Mouse (Mus musculus) MEL (cell line): ENCODE results near the gene Zmat5. TPM values are rescaled to one million over a fixed set of nuclear protein-coding genes. Genes with fewer than 3 reads are reported as not detected.

Experiments
- DNase-seq: peaks from one replicate; pipeline ENCODE4 v3.0.0; 2011; ENCODE audit warnings: low read depth, low spot score
- H3K27ac ChIP-seq: 2 replicates; pipeline ENCODE4 v1.5.1; 2012; ENCODE audit warnings: low read depth, mild to moderate bottlenecking, control low read depth, low read length, moderate library complexity; ENCODE audit not compliant: control insufficient read depth
- H3K27me3 ChIP-seq, 2 experiments: fragments of 150-350 bp in 1 of 2; sonication (generic) in 1 of 2; 2 replicates each; pipeline ENCODE4 v1.6.1; 2012; ENCODE audit warnings: low read length in 2 of 2, mild to moderate bottlenecking in 2 of 2, improper control_type of control experiment in 1 of 2, moderate library complexity in 1 of 2; ENCODE audit not compliant: insufficient read depth in 2 of 2, control insufficient read depth in 1 of 2
- H3K36me3 ChIP-seq, 2 experiments: 2 replicates each; pipeline ENCODE4 v1.6.1; 2012 to 2014; ENCODE audit warnings: low read length in 2 of 2, improper control_type of control experiment in 1 of 2, inconsistent platforms in 1 of 2, mild to moderate bottlenecking in 1 of 2; ENCODE audit not compliant: insufficient read depth in 2 of 2, control insufficient read depth in 1 of 2
- H3K4me1 ChIP-seq, 2 experiments: fragments of 150-350 bp in 1 of 2; sonication (generic) in 1 of 2; 2 replicates each; pipeline ENCODE4 v1.6.1; 2012; ENCODE audit warnings: low read length in 2 of 2, improper control_type of control experiment in 1 of 2, mild to moderate bottlenecking in 1 of 2; ENCODE audit not compliant: insufficient read depth in 2 of 2, control insufficient read depth in 1 of 2
- H3K4me3 ChIP-seq, 2 experiments: fragments of 150-350 bp in 1 of 2; sonication (generic) in 1 of 2; 2 replicates each; pipeline ENCODE4 v1.5.1; 2012; ENCODE audit warnings: low read depth in 2 of 2, low read length in 2 of 2, mild to moderate bottlenecking in 2 of 2, moderate library complexity in 2 of 2, control low read depth in 1 of 2, improper control_type of control experiment in 1 of 2; ENCODE audit not compliant: control insufficient read depth in 1 of 2, insufficient read depth in 1 of 2
- H3K79me2 ChIP-seq: 2 replicates; pipeline ENCODE4 v1.6.1; 2012; ENCODE audit warnings: mild to moderate bottlenecking, low read length, moderate library complexity; ENCODE audit not compliant: control insufficient read depth, poor library complexity, insufficient read depth
- H3K9ac ChIP-seq: 2 replicates; pipeline ENCODE4 v1.6.1; 2012; ENCODE audit warnings: low read depth, mild to moderate bottlenecking, control low read depth, low read length, moderate library complexity; ENCODE audit not compliant: control insufficient read depth, poor library complexity, severe bottlenecking
- H3K9me3 ChIP-seq: fragments of 150-350 bp; sonication (generic); replicated peaks from 2 replicates; pipeline ENCODE4 v1.6.1; 2012; ENCODE audit warnings: mild to moderate bottlenecking, low read length, improper control_type of control experiment, moderate library complexity; ENCODE audit not compliant: insufficient read depth
- CHD1 ChIP-seq: IDR thresholded peaks from 2 replicates; pipeline ENCODE4 v1.6.1; 2012; ENCODE audit warnings: low read depth, mild to moderate bottlenecking, inconsistent platforms, low read length, improper control_type of control experiment
- CHD2 ChIP-seq: IDR thresholded peaks from 2 replicates; pipeline ENCODE4 v1.6.1; 2011; ENCODE audit warnings: low read length, improper control_type of control experiment
- CTCF ChIP-seq, 3 experiments: IDR thresholded peaks in 2 of 3; conservative IDR thresholded peaks in 1 of 3; 2 replicates each; pipeline ENCODE4 v1.5.1; 2011 to 2012; ENCODE audit warnings: low read length in 3 of 3, low read depth in 2 of 3, mild to moderate bottlenecking in 2 of 3, improper control_type of control experiment in 1 of 3, inconsistent platforms in 1 of 3, mixed read lengths in 1 of 3, moderate library complexity in 1 of 3; ENCODE audit not compliant: control insufficient read depth in 1 of 3, insufficient read depth in 1 of 3, poor library complexity in 1 of 3, severe bottlenecking in 1 of 3
- E2F4 ChIP-seq: IDR thresholded peaks from 2 replicates; pipeline ENCODE4 v1.6.1; 2011; ENCODE audit warnings: low read depth, low read length, improper control_type of control experiment, borderline replicate concordance
- ETS1 ChIP-seq: IDR thresholded peaks from 2 replicates; pipeline ENCODE4 v1.6.1; 2012; ENCODE audit warnings: low read depth, mild to moderate bottlenecking, inconsistent platforms, low read length, improper control_type of control experiment, moderate library complexity
- GABPA ChIP-seq: IDR thresholded peaks from 2 replicates; pipeline ENCODE4 v1.6.1; 2012; ENCODE audit warnings: low read depth, mild to moderate bottlenecking, inconsistent platforms, low read length, improper control_type of control experiment, moderate library complexity
- MAFK ChIP-seq: IDR thresholded peaks from 2 replicates; pipeline ENCODE4 v1.6.1; 2011; ENCODE audit warnings: low read depth, mild to moderate bottlenecking, low read length, improper control_type of control experiment, borderline replicate concordance
- MAZ ChIP-seq: IDR thresholded peaks from 2 replicates; pipeline ENCODE4 v1.6.1; 2012; ENCODE audit warnings: low read depth, mild to moderate bottlenecking, inconsistent platforms, low read length, improper control_type of control experiment
- MYB ChIP-seq: IDR thresholded peaks from 2 replicates; pipeline ENCODE4 v1.6.1; 2011; ENCODE audit warnings: mild to moderate bottlenecking, low read depth, low read length, improper control_type of control experiment
- NELFE ChIP-seq: IDR thresholded peaks from 2 replicates; pipeline ENCODE4 v1.6.1; 2011; ENCODE audit warnings: low read depth, low read length, improper control_type of control experiment
- NRF1 ChIP-seq: IDR thresholded peaks from 2 replicates; pipeline ENCODE4 v1.6.1; 2014; ENCODE audit warnings: low read depth, mild to moderate bottlenecking, inconsistent platforms, low read length, improper control_type of control experiment, moderate library complexity; ENCODE audit not compliant: poor library complexity, insufficient read depth, severe bottlenecking
- POLR2A ChIP-seq, 2 experiments: IDR thresholded peaks; 2 replicates each; pipeline ENCODE4 v1.6.1; 2011 to 2012; ENCODE audit warnings: low read length in 2 of 2, mild to moderate bottlenecking in 2 of 2, control low read depth in 1 of 2, improper control_type of control experiment in 1 of 2, low read depth in 1 of 2, moderate library complexity in 1 of 2; ENCODE audit not compliant: control insufficient read depth in 1 of 2, insufficient read depth in 1 of 2, poor library complexity in 1 of 2
- RAD21 ChIP-seq: IDR thresholded peaks from 2 replicates; pipeline ENCODE4 v1.6.1; 2011; ENCODE audit warnings: mild to moderate bottlenecking, low read depth, low read length, improper control_type of control experiment
- SIN3A ChIP-seq: IDR thresholded peaks from 2 replicates; pipeline ENCODE4 v1.6.1; 2012; ENCODE audit warnings: low read length, improper control_type of control experiment, inconsistent platforms
- TBP ChIP-seq: IDR thresholded peaks from 2 replicates; pipeline ENCODE4 v1.8.0; 2011; ENCODE audit warnings: low read depth, low read length, improper control_type of control experiment
- UBTF ChIP-seq: IDR thresholded peaks from 2 replicates; pipeline ENCODE4 v1.6.1; 2012; ENCODE audit warnings: low read depth, mild to moderate bottlenecking, inconsistent platforms, low read length, improper control_type of control experiment, moderate library complexity, borderline replicate concordance; ENCODE audit not compliant: insufficient read depth
- USF1 ChIP-seq: IDR thresholded peaks from 2 replicates; pipeline ENCODE4 v1.6.1; 2014; ENCODE audit warnings: low read depth, mild to moderate bottlenecking, inconsistent platforms, low read length, improper control_type of control experiment, moderate library complexity
- ZC3H11A ChIP-seq: IDR thresholded peaks from 2 replicates; pipeline ENCODE4 v1.6.1; 2012; ENCODE audit warnings: low read depth, mild to moderate bottlenecking, inconsistent platforms, low read length, improper control_type of control experiment
- ZMIZ1 ChIP-seq: IDR thresholded peaks from 2 replicates; pipeline ENCODE4 v1.6.1; 2012; ENCODE audit warnings: low read depth, mild to moderate bottlenecking, inconsistent platforms, low read length, improper control_type of control experiment, moderate library complexity
- ZNF384 ChIP-seq: IDR thresholded peaks from 2 replicates; pipeline ENCODE4 v1.6.1; 2012; ENCODE audit warnings: low read depth, mild to moderate bottlenecking, inconsistent platforms, low read length, improper control_type of control experiment
- polyA plus RNA-seq, 2 experiments: library from polyadenylated mRNA; stranded (reverse) in 1 of 2; unstranded in 1 of 2; fragments of >175 nt in 1 of 2; fragments of >200 nt in 1 of 2; gene quantifications; 2 replicates each; pipeline versions ENCODE4 v1.2.1 to v1.2.4; 2012; ENCODE audit warnings: low replicate concordance in 2 of 2, low read depth in 1 of 2; ENCODE audit not compliant: insufficient read length in 2 of 2, insufficient read depth in 1 of 2, missing spikeins in 1 of 2
- total RNA-seq: library from RNA; depleted of rRNA; stranded (reverse); fragments of 300-350 nt; gene quantifications from 2 replicates; pipeline ENCODE4 v1.2.3, GENCODE M21; 2012

Gene Zmat5
- total and polyA plus RNA-seq, 3 experiments, result 36.9 to 39.3 TPM; not detected in 1

GRCm38 (mm10) chr11:4690353-4690752 lies 14.1 kb upstream of the Zmat5 start:
- H3K79me2 ChIP-seq, result no peaks in the 10 kb centered on the region
- H3K36me3 ChIP-seq, result no peaks in the 10 kb centered on the region
- peaks cover 2 to 7% of the 10 kb centered on the region in 2 experiments; a peak in 2 of 4 replicates for H3K4me1 ChIP-seq
- H3K9me3 ChIP-seq, result no peaks in the 10 kb centered on the region
- H3K9ac ChIP-seq, result no peak overlapping the region
- DNase-seq, result no peak
- TF ChIP-seq UBTF (no peak), RAD21 (no peak), USF1 (no peak), ETS1 (no peak), CHD2 (no peak)
- H3K4me3 ChIP-seq, result no peak overlapping the region
- no peak overlapping the region for H3K27ac ChIP-seq
- H3K27me3 ChIP-seq, result no peaks in the 10 kb centered on the region; a peak in 1 of 4 replicates

- Histone ChIP-seq H3K4me1 (peaks cover 2 to 7% of the 10 kb centered on the region in 2 experiments; a peak in 2 of 4 replicates), H3K36me3 (no peaks in the 10 kb centered on the region), H3K79me2 (no peaks in the 10 kb centered on the region), H3K27me3 (no peaks in the 10 kb centered on the region; a peak in 1 of 4 replicates), H3K4me3 (no peak overlapping the region), H3K9ac (no peak overlapping the region), H3K27ac (no peak overlapping the region), H3K9me3 (no peaks in the 10 kb centered on the region)
- TF ChIP-seq UBTF (no peak), NELFE (no peak), MAFK (no peak), GABPA (no peak), USF1 (no peak), ZNF384 (no peak), ZC3H11A (no peak), SIN3A (no peak), RAD21 (no peak), E2F4 (no peak), MAZ (no peak), ZMIZ1 (no peak), CHD2 (no peak)
- no peak for DNase-seq
These were observed 13.3 kb upstream of the Zmat5 start for GRCm38 (mm10) chr11:4691213-4691612.

- H3K9ac ChIP-seq, result no peak overlapping the region
- peaks cover 2 to 7% of the 10 kb centered on the region in 2 experiments; a peak in 2 of 4 replicates for H3K4me1 ChIP-seq
- H3K27ac ChIP-seq, result no peak overlapping the region
- TF ChIP-seq POLR2A (IDR thresholded peaks at IDR 0.05; ENCODE audit: control insufficient read depth in 1 of 2, insufficient read depth in 1 of 2, low read depth in 1 of 2, low read length in 2 of 2, poor library complexity in 1 of 2) (no peak), NRF1 (no peak), MYB (no peak), MAZ (no peak), TBP (no peak), CHD1 (no peak), CTCF (IDR thresholded peaks at IDR 0.05 in 2 of 3, conservative IDR thresholded peaks at IDR 0.05 in 1 of 3; ENCODE audit: control insufficient read depth in 1 of 3, insufficient read depth in 1 of 3, low read depth in 2 of 3, low read length in 3 of 3, poor library complexity in 1 of 3, severe bottlenecking in 1 of 3) (no peak), ZNF384 (no peak)
- TF ChIP-seq, all 39 proteins: peak for 0
- DNase-seq, result no peak
- Histone ChIP-seq H3K79me2 (no peaks in the 10 kb centered on the region), H3K27me3 (no peaks in the 10 kb centered on the region; a peak in 1 of 4 replicates), H3K36me3 (no peaks in the 10 kb centered on the region), H3K4me3 (no peak overlapping the region), H3K9me3 (no peaks in the 10 kb centered on the region)
These were observed 12.3 kb upstream of the Zmat5 start for GRCm38 (mm10) chr11:4692162-4692561.
